Mouse (Mus musculus) C2C12 (cell line): ENCODE results near the gene Cpm. TPM values are rescaled to one million over a fixed set of nuclear protein-coding genes. Genes with fewer than 3 reads are reported as not detected.

Experiments used
- H3K27me3 ChIP-seq: one replicate; pipeline ENCODE4 v1.6.1; 2011; ENCODE audit not compliant: control insufficient read depth, insufficient read depth, insufficient read length
- H3K36me3 ChIP-seq: one replicate; pipeline ENCODE4 v1.6.1; 2011; ENCODE audit not compliant: control insufficient read depth, insufficient read depth
- H3K4me3 ChIP-seq: one replicate; pipeline ENCODE4 v1.5.1; 2011; ENCODE audit warnings: mild to moderate bottlenecking, control low read depth; ENCODE audit not compliant: poor library complexity, insufficient read depth, severe bottlenecking
- H3K79me2 ChIP-seq: one replicate; pipeline ENCODE4 v1.6.1; 2011; ENCODE audit not compliant: control insufficient read depth, insufficient read depth
- H3K79me3 ChIP-seq: one replicate; pipeline ENCODE4 v1.6.1; 2011; ENCODE audit warnings: low read depth, control low read depth
- H3ac ChIP-seq: one replicate; pipeline ENCODE3; 2011; ENCODE audit warnings: low read depth; ENCODE audit not compliant: control insufficient read depth, insufficient read length
- CEBPB ChIP-seq: IDR thresholded peaks from one replicate; pipeline ENCODE4 v1.6.1; 2011; ENCODE audit warnings: low read depth, mild to moderate bottlenecking, control low read depth, moderate library complexity
- CTCF ChIP-seq: IDR thresholded peaks from one replicate; pipeline ENCODE4 v1.5.1; 2011; ENCODE audit not compliant: control insufficient read depth, insufficient read depth, insufficient read length
- FOSL1 ChIP-seq: IDR thresholded peaks from one replicate; pipeline ENCODE4 v1.8.0; 2011; ENCODE audit warnings: mild to moderate bottlenecking, low read length; ENCODE audit not compliant: poor library complexity, insufficient read depth, severe bottlenecking
- MAX ChIP-seq: IDR thresholded peaks from one replicate; pipeline ENCODE4 v1.6.1; 2011; ENCODE audit warnings: mild to moderate bottlenecking, control low read depth
- MYOD1 ChIP-seq: IDR thresholded peaks from one replicate; pipeline ENCODE4 v1.6.1; 2011; ENCODE audit warnings: low read depth; ENCODE audit not compliant: control insufficient read depth, insufficient read length
- MYOG ChIP-seq: IDR thresholded peaks from one replicate; pipeline ENCODE4 v1.6.1; 2011; ENCODE audit not compliant: control insufficient read depth, insufficient read length; ENCODE audit errors: extremely low read depth
- USF1 ChIP-seq: IDR thresholded peaks from one replicate; pipeline ENCODE4 v1.6.1; 2011; ENCODE audit warnings: low read depth, mild to moderate bottlenecking, control low read depth, moderate library complexity
- polyA plus RNA-seq: library from polyadenylated mRNA; unstranded; fragments of >200 nt; fragmentation: generic; extraction: Trizol; gene quantifications from one replicate; pipeline ENCODE4 v1.2.1, GENCODE M21; 2012; ENCODE audit warnings: missing spikeins

The Cpm gene
- polyA plus RNA-seq, 1 experiment, result 0.06 TPM

DNA sequence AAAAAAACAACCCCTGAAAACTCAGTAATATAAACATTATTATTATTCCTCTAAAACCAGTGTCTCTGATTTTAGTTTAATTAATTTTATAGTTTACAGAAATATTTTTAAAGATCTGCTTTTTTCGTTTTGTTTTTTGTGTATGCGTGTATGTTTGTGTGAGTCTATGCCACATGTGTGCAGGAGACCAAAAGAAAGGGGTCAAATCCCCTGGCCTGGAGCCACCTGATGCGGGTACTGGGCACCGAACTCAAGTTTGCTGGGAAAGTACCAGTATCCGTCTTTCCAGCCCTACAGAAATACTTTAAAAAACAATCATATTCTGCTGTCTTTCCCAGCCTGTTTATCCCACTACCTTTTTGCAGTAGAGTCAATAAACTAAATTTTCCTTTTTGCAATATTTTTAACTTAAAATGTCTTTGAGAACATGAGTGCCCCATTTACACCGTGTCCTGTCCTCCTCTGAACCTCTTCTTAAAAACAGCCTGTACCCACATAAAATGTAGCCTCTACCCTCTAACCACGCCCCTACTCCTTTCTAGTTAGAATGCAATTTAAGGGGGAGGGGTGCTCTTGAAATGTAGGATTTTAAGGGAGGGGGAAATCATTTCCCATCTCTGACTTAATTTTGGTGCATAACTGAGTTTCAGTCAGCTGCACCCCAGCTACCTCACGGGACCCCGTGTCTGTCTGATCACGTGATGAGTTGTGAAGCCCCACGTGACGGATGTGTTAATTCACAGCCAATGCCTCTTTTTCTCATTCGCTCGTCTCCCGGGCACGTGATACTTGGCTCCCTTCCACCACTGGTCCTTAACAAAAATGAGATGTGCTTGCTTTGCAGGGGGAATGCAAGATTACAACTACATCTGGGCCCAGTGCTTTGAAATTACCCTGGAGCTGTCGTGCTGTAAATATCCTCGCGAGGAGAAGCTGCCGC, 46.1 kb downstream of the Cpm start:
- Histone ChIP-seq H3K79me3 (no peaks in the 10 kb centered on the region), H3K27me3 (no peaks in the 10 kb centered on the region), H3K36me3 (no peaks in the 10 kb centered on the region), H3K79me2 (no peaks in the 10 kb centered on the region), H3ac (no peak overlapping the region), H3K4me3 (no peak overlapping the region)
- no peak for TF ChIP-seq CEBPB
- TF ChIP-seq MAX, result no peak
- peak; percentile 81 for TF ChIP-seq USF1

DNA sequence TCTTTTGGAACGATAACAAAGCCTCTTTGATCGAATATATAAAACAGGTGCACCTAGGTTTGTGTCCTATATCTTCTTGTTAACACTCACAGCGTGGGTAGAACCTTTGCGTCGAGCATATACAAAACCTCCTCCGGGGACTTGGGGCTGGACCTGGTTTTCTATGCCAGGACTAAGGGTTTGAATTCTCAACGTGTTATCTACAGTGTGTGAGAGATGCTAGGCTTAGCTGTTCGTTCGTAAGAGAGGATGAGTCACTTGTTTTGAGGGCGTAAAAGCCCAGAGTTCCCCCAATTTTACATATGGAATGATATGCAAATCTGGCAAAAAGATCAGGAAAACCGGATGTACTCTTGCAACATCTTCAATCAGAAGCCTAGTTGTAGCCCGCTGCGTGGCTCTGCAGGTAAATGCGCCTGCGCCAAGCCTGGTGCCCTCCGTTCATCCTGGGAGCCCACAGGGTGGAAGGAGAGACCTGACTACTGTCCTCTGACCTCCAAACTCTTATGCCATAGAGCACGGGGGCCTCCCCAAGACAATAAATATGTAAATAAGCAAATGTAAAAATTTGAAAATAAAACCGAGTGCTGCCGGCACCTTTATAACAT, 46.8 kb downstream of the Cpm start:
- no peaks in the 10 kb centered on the region for H3K79me3 ChIP-seq
- no peaks in the 10 kb centered on the region for H3K27me3 ChIP-seq
- H3K4me3 ChIP-seq, result no peak overlapping the region
- H3K79me2 ChIP-seq, result no peaks in the 10 kb centered on the region
- TF ChIP-seq FOSL1 (no peak), MAX (no peak), USF1 (no peak), CEBPB (no peak), CTCF (no peak), MYOG (no peak), MYOD1 (no peak)
- no peaks in the 10 kb centered on the region for H3K36me3 ChIP-seq
- H3ac ChIP-seq, result no peak overlapping the region

DNA sequence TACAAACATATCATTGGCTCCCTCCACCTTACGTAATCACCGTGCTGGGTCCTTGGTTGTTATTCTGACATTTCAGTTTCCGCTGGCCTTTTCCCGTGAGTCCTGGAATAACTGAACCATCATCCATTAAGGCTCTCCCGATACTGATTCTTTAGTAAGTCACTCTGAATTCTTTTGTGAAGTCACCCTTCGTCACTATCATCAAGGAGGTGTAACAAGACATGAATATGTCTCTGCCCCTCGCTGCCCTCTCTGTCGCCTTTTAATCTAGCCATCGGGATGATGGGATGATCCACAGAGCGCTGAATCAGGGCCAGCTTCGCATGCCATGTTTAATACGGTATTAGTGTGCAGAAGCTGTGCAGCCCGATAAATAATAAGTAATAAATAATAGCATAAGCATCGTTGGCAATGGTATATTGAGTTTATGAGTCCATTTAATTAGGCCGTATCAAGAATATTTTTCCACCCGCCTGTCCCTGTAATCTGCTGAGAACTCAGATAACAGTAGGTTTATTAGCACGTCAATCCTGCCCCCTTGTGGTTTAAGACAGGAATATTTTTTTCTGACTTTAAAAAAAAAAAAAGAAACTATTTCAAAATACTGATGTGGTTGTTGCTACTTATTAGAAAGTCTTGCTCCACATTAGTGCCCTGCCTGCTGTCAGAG, 47.5 kb downstream of the Cpm start:
- H3K79me3 ChIP-seq, result no peaks in the 10 kb centered on the region
- no peaks in the 10 kb centered on the region for H3K27me3 ChIP-seq
- H3K4me3 ChIP-seq, result no peak overlapping the region
- no peaks in the 10 kb centered on the region for H3K36me3 ChIP-seq
- no peak for TF ChIP-seq CTCF
- TF ChIP-seq MAX, result no peak
- TF ChIP-seq FOSL1, result no peak
- TF ChIP-seq CEBPB, result no peak
- TF ChIP-seq MYOG, result no peak
- no peak for TF ChIP-seq MYOD1
- no peak for TF ChIP-seq USF1
- H3ac ChIP-seq, result no peak overlapping the region
- H3K79me2 ChIP-seq, result no peaks in the 10 kb centered on the region

GRCm38 (mm10) chr10:117677494-117678236, 48.4 kb downstream of the Cpm start:
- Histone ChIP-seq H3K79me3 (no peaks in the 10 kb centered on the region), H3K36me3 (no peaks in the 10 kb centered on the region), H3ac (no peak overlapping the region), H3K27me3 (no peaks in the 10 kb centered on the region), H3K4me3 (no peak overlapping the region), H3K79me2 (no peaks in the 10 kb centered on the region)
- TF ChIP-seq MYOD1 (no peak), MYOG (no peak), FOSL1 (no peak), USF1 (no peak), MAX (no peak), CTCF (no peak), CEBPB (no peak)

GRCm38 (mm10) chr10:117678357-117678756, 49.1 kb downstream of the Cpm start:
- H3K79me2 ChIP-seq, result no peaks in the 10 kb centered on the region
- no peaks in the 10 kb centered on the region for H3K27me3 ChIP-seq
- H3K4me3 ChIP-seq, result no peak overlapping the region
- no peak overlapping the region for H3ac ChIP-seq
- H3K79me3 ChIP-seq, result no peaks in the 10 kb centered on the region
- no peaks in the 10 kb centered on the region for H3K36me3 ChIP-seq
- TF ChIP-seq FOSL1, result no peak
- TF ChIP-seq USF1, result no peak
- TF ChIP-seq CTCF, result no peak
- TF ChIP-seq MYOD1, result no peak
- TF ChIP-seq MYOG, result no peak
- no peak for TF ChIP-seq CEBPB
- TF ChIP-seq MAX, result no peak
